Mouse (Mus musculus): ENCODE measurements around the gene Hist1h3a. TPM values are rescaled to one million over a fixed set of nuclear protein-coding genes. Genes with fewer than 3 reads are reported as not detected.
"Not testable (repeated sequence)": the region's sequence is repeated elsewhere in the genome, so short reads cannot be mapped to it uniquely, and the experiment has no call there.

The Hist1h3a gene
- polyA plus RNA-seq, 1 experiment from 2014 or later: 3.7 TPM

- DNase-seq (ENCODE audit: low spot score): no peak
- WGBS: 3% methylated on average over 6 of the region's 6 CpGs
- H3K36me3 ChIP-seq (ENCODE audit: control insufficient read depth, insufficient read depth, low read length): no peaks in the 10 kb centered on the region
- peak overlapping the region; percentile 38 for H3K4me3 ChIP-seq (ENCODE audit: low read depth, low read length)
- no peak for ATAC-seq (ENCODE audit: low read depth)
- H3K27me3 ChIP-seq (replicated peaks; ENCODE audit: control insufficient read depth, insufficient read depth, low read length): no peaks in the 10 kb centered on the region
- H3K9me3 ChIP-seq (ENCODE audit: control insufficient read depth, low read length): no peaks in the 10 kb centered on the region
- peaks cover 9% of the 10 kb centered on the region for H3K4me1 ChIP-seq (ENCODE audit: control insufficient read depth, insufficient read depth, low read length)
- H3K4me2 ChIP-seq (ENCODE audit: low read depth, low read length): peak overlapping the region; percentile 54
- H3K9ac ChIP-seq (ENCODE audit: low read depth, low read length): peak overlapping the region; percentile 66
- peak overlapping the region; percentile 82 for H3K27ac ChIP-seq (replicated peaks; ENCODE audit: low read depth, low read length)
Observed at GRCm38 (mm10) chr13:23752742-23753172, 9.4 kb downstream of the Hist1h3a start.

- WGBS: under 1% methylated on average over 13 of the region's 47 CpGs
- ATAC-seq (ENCODE audit: low read depth) (peak; percentile 88), DNase-seq (ENCODE audit: low spot score) (peak; percentile 99)
- H3K36me3 ChIP-seq (ENCODE audit: control insufficient read depth, insufficient read depth, low read length); H3K4me1 ChIP-seq (ENCODE audit: control insufficient read depth, insufficient read depth, low read length); H3K9me3 ChIP-seq (ENCODE audit: control insufficient read depth, low read length); H3K27me3 ChIP-seq (replicated peaks; ENCODE audit: control insufficient read depth, insufficient read depth, low read length): not testable (repeated sequence)
- H3K9ac ChIP-seq (ENCODE audit: low read depth, low read length): peak within 1 kb of the TSS; percentile 73
- peak within 1 kb of the TSS; percentile 95 for H3K27ac ChIP-seq (replicated peaks; ENCODE audit: low read depth, low read length)
- peak within 1 kb of the TSS; percentile 63 for H3K4me2 ChIP-seq (ENCODE audit: low read depth, low read length)
- H3K4me3 ChIP-seq (ENCODE audit: low read depth, low read length): peak within 1 kb of the TSS; percentile 44
Observed at GRCm38 (mm10) chr13:23752067-23752741, 10.0 kb downstream of the Hist1h3a start, which contains the start of gene Hist1h3b. Hist1h3b (plus strand) TSS chr13:23752267.

GRCm38 (mm10) chr13:23751478-23751956 lies 10.7 kb downstream of the Hist1h3a start:
- no peak for DNase-seq (ENCODE audit: low spot score)
- ATAC-seq (ENCODE audit: low read depth): no peak
- H3K4me1 ChIP-seq (ENCODE audit: control insufficient read depth, insufficient read depth, low read length): peaks cover 10% of the 10 kb centered on the region
- peak overlapping the region; percentile 73 for H3K9ac ChIP-seq (ENCODE audit: low read depth, low read length)
- no peaks in the 10 kb centered on the region for H3K36me3 ChIP-seq (ENCODE audit: control insufficient read depth, insufficient read depth, low read length)
- WGBS: 1% methylated on average over 11 of the region's 11 CpGs
- no peaks in the 10 kb centered on the region for H3K27me3 ChIP-seq (replicated peaks; ENCODE audit: control insufficient read depth, insufficient read depth, low read length)
- H3K4me2 ChIP-seq (ENCODE audit: low read depth, low read length): peak overlapping the region; percentile 63
- H3K9me3 ChIP-seq (ENCODE audit: control insufficient read depth, low read length): no peaks in the 10 kb centered on the region
- H3K27ac ChIP-seq (replicated peaks; ENCODE audit: low read depth, low read length): peak overlapping the region; percentile 95
- H3K4me3 ChIP-seq (ENCODE audit: low read depth, low read length): peak overlapping the region; percentile 44

- DNase-seq (ENCODE audit: low spot score): peak; percentile 93
- 1% methylated on average over 25 of the region's 47 CpGs for WGBS
Observed at GRCm38 (mm10) chr13:23750839-23751477, 11.2 kb downstream of the Hist1h3a start, which contains the start of gene Hist1h2ab. Hist1h2ab (plus strand) TSS chr13:23751126.

GRCm38 (mm10) chr13:23749563-23750121 lies 12.5 kb downstream of the Hist1h3a start:
- Histone ChIP-seq H3K27ac (replicated peaks; ENCODE audit: low read depth, low read length) (peak overlapping the region; percentile 95), H3K4me3 (ENCODE audit: low read depth, low read length) (no peak overlapping the region), H3K27me3 (replicated peaks; ENCODE audit: control insufficient read depth, insufficient read depth, low read length) (no peaks in the 10 kb centered on the region), H3K4me1 (ENCODE audit: control insufficient read depth, insufficient read depth, low read length) (peaks cover 10% of the 10 kb centered on the region), H3K9me3 (ENCODE audit: control insufficient read depth, low read length) (no peaks in the 10 kb centered on the region), H3K9ac (ENCODE audit: low read depth, low read length) (no peak overlapping the region), H3K36me3 (ENCODE audit: control insufficient read depth, insufficient read depth, low read length) (no peaks in the 10 kb centered on the region), H3K4me2 (ENCODE audit: low read depth, low read length) (no peak overlapping the region)
- WGBS: 95% methylated on average over 5 of the region's 5 CpGs
- no peak for DNase-seq (ENCODE audit: low spot score)
- ATAC-seq (ENCODE audit: low read depth): no peak

More at GRCm38 (mm10) chr13:23750839-23751477, 11.2 kb downstream of the Hist1h3a start, which contains the start of gene Hist1h2ab:
- H3K9me3 ChIP-seq (ENCODE audit: control insufficient read depth, low read length); H3K4me1 ChIP-seq (ENCODE audit: control insufficient read depth, insufficient read depth, low read length); H3K36me3 ChIP-seq (ENCODE audit: control insufficient read depth, insufficient read depth, low read length); H3K27me3 ChIP-seq (replicated peaks; ENCODE audit: control insufficient read depth, insufficient read depth, low read length): not testable (repeated sequence)
- Histone ChIP-seq H3K4me3 (ENCODE audit: low read depth, low read length) (peak within 1 kb of the TSS; percentile 44), H3K9ac (ENCODE audit: low read depth, low read length) (peak within 1 kb of the TSS; percentile 73), H3K27ac (replicated peaks; ENCODE audit: low read depth, low read length) (peak within 1 kb of the TSS; percentile 95), H3K4me2 (ENCODE audit: low read depth, low read length) (peak within 1 kb of the TSS; percentile 63)
- peak; percentile 38 for ATAC-seq (ENCODE audit: low read depth)

- ATAC-seq (ENCODE audit: low read depth): no peak
- H3K4me3 ChIP-seq (ENCODE audit: low read depth, low read length): peak overlapping the region; percentile 47
- peak overlapping the region; percentile 84 for H3K4me2 ChIP-seq (ENCODE audit: low read depth, low read length)
- peak overlapping the region; percentile 61; the same call in 1 of the 2 replicates for H3K9ac ChIP-seq (ENCODE audit: low read depth, low read length)
- 2% methylated on average over 4 of the region's 4 CpGs for WGBS
- no peaks in the 10 kb centered on the region for H3K36me3 ChIP-seq (ENCODE audit: control insufficient read depth, insufficient read depth, low read length)
- H3K27me3 ChIP-seq (replicated peaks; ENCODE audit: control insufficient read depth, insufficient read depth, low read length): no peaks in the 10 kb centered on the region
- H3K27ac ChIP-seq (replicated peaks; ENCODE audit: low read depth, low read length): peak overlapping the region; percentile 100
- no peaks in the 10 kb centered on the region for H3K9me3 ChIP-seq (ENCODE audit: control insufficient read depth, low read length)
- peaks cover 12% of the 10 kb centered on the region for H3K4me1 ChIP-seq (ENCODE audit: control insufficient read depth, insufficient read depth, low read length)
- no peak for DNase-seq (ENCODE audit: low spot score)
Observed at GRCm38 (mm10) chr13:23747892-23748288, 14.3 kb downstream of the Hist1h3a start.

- H3K27me3 ChIP-seq (replicated peaks; ENCODE audit: control insufficient read depth, insufficient read depth, low read length): no peaks in the 10 kb centered on the region
- WGBS: 5% methylated on average over 7 of the region's 13 CpGs
- peak overlapping the region; percentile 100 for H3K27ac ChIP-seq (replicated peaks; ENCODE audit: low read depth, low read length)
- H3K4me2 ChIP-seq (ENCODE audit: low read depth, low read length): peak overlapping the region; percentile 84
- peak overlapping the region; percentile 61 for H3K9ac ChIP-seq (ENCODE audit: low read depth, low read length)
- H3K36me3 ChIP-seq (ENCODE audit: control insufficient read depth, insufficient read depth, low read length): no peaks in the 10 kb centered on the region
- peaks cover 10% of the 10 kb centered on the region for H3K4me1 ChIP-seq (ENCODE audit: control insufficient read depth, insufficient read depth, low read length)
- no peaks in the 10 kb centered on the region for H3K9me3 ChIP-seq (ENCODE audit: control insufficient read depth, low read length)
- ATAC-seq (ENCODE audit: low read depth): no peak
- no peak for DNase-seq (ENCODE audit: low spot score)
- peak overlapping the region; percentile 47 for H3K4me3 ChIP-seq (ENCODE audit: low read depth, low read length)
Observed at GRCm38 (mm10) chr13:23747081-23747891, 14.9 kb downstream of the Hist1h3a start.
